Mouse (Mus musculus) kidney, adult 11 months (tissue): ENCODE measurements around the gene Qars.
A peak's percentile ranks its signal among the peaks of the same experiment; 100 is the strongest.

Experiments
- DNase-seq: peaks from one replicate; pipeline ENCODE4 v3.0.0; 2022

Gene Qars

DNA sequence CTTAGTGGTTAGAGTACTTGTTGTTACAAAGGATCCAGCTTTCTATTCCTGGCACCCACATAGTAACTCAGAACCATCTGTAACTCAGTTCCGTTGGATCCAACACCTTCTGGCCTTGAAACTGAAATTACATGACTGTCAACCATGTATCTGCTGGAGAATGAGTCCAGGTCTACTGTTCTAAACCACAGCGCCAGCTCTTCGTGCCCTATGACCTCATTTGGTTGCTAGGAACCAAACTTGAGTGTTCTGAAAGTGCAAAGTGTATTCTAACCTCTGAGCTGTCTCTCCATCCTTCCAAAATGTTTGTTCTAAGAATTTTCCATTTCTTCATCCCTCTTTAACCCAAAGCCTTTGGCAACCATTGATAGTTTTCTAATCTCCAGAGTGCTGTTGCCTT, 38.5 kb downstream of the Qars start:
- no peak for DNase-seq

DNA sequence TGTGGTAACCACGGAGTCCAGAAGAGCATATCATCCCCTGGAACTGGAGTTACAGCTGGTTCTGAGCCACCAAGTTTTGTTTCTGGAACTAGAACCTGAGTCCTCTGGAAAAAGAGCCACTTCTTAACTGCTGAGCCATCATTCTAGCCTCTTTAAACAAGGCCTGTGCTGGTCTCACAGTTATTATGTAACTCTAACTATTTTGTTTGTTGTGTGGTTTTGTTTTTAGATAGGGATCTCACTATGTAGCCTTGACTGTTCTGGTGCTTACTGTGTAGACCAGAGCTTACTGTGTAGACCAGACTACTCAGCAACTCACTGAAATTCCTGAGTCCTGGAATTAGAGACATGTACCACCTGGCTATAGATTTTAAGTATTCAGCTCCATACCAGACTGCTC, 39.4 kb downstream of the Qars start:
- no peak for DNase-seq

- no peak for DNase-seq
Observed at GRCm38 (mm10) chr9:108559169-108559568, 51.7 kb downstream of the Qars start.

DNA sequence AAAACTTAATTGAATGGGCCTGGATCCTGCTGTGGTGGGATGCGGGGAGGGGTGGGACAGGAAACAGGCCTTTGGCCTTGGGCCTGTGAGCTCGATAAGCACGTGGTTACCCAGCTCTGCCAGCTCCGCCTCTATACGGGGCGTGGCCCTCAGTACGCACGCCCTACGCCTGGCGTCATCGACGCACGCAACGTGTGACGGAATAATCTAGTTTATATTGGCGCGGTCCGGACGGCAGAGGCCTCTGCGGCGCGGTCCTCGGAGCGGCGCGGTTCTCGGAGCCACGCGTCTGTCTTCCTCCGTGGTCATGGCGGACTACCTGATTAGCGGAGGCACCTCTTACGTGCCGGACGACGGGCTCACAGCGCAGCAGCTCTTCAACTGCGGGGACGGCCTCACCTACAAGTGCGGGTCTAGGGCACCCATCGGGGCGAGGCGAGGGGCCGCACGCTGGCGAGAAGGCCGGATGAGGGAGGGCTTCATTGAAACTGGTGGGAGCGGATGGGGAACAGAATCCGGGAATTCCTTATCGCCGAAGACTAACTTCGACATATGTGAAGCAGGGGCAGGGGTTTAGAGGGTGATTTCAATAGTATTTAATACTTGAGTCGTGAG, 52.8 kb downstream of the Qars start, which contains the start of gene Impdh2:
TSS of gene Impdh2 (plus strand) at position 60 of the 615 bp plus-strand sequence.
- DNase-seq, result peak; percentile 95

- no peak for DNase-seq
Observed at GRCm38 (mm10) chr9:108563671-108564070, 56.2 kb downstream of the Qars start.

GRCm38 (mm10) chr9:108564131-108564530, 56.6 kb downstream of the Qars start:
- no peak for DNase-seq
